Mouse (Mus musculus) heart, adult 11 months (tissue): ENCODE results near the gene Ppp2r1b.
"Not testable (repeated sequence)": the region's sequence is repeated elsewhere in the genome, so short reads cannot be mapped to it uniquely, and the experiment has no call there.

ENCODE experiments used
- DNase-seq: peaks from one replicate; pipeline ENCODE4 v3.0.0; 2022

Ppp2r1b gene

DNA sequence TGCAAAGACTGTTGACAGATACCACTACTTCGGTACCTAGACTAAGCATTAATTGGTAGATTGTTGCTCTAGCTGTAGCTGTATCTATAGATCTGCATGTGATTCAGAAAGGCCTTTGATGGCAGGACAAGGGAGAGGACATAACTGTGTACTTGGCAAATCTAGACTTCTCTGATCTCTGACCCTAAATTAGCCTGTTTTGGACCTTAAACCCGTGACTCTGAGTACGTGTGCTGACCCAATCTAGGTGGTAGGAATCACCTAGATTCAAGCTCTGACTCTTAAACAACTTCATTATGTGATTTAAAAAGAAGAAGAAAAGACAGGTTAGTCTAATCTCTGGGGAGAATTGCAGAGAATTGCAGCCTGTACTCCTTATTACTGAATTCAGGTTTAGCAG lies at the start of gene Ppp2r1b:
Gene Ppp2r1b (plus strand): TSS at position 221 of the 400 bp plus-strand sequence.
- no peak for DNase-seq

GRCm38 (mm10) chr9:50796776-50797175 lies 48.3 kb upstream of the Ppp2r1b start:
- DNase-seq, result no peak

DNA sequence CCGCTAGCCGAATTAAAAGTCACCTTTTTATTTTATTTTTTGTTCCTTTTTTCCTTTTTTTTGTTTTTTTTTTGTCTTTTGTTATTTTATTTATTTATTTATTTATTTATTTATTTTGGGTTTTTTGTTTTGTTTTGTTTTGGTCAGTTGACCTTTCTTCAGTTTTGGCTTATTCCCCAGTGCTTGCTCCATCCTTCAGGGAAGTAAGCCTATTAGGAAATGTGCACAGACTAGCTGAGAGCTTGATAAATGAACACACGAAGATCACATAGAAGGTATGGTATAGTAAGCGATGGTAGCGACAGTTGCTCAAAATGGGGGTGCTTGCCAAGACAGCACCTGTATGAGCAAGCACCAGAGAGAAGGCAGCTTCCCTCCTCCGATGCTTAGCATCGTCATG lies 47.5 kb upstream of the Ppp2r1b start:
- DNase-seq, result no peak

DNA sequence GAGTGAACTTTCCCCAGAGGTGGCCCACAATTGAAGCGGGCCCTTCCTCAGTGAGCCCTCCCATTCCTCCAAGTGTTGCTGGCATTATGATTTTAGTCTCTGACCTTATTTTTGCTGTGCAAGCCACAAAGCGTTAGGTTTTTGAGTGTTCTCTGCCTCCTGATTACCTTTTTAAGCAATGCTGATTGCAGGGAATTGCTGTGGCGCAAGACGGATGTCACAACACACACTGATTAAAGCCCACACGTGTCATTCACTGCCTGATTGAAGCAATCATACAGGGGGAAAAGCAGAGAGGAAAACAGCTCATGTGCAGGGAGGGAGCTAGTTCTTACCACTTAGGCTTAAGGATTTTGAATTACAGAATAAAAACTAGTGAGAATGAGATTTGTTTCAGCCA lies 46.7 kb upstream of the Ppp2r1b start:
- DNase-seq, result no peak

GRCm38 (mm10) chr9:50800985-50801384 lies 44.1 kb upstream of the Ppp2r1b start:
- DNase-seq, result peak; percentile 81

- peak; percentile 90 for DNase-seq
Measured at GRCm38 (mm10) chr9:50803055-50803671, 41.9 kb upstream of the Ppp2r1b start.

GRCm38 (mm10) chr9:50808471-50808870 lies 36.6 kb upstream of the Ppp2r1b start:
- no peak for DNase-seq

DNA sequence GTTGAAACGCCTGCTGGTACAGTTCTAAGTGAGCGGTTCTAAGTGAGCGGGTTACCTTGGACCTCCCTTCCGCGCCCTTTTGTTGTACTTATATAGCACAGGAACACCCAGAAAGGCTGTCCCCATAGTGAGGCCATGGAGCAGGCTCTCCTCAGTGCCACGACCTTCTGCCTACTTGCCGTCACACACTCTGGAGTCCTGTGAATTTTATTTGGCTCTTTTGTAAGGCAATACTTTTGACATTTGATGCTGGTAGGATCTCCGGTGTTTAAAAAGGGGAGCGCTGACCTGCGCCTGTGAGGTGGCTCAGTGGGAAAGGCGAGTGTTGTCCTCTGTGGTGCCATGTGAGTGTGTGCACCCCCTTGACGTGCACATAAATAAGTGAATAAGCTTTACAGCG lies 36.0 kb upstream of the Ppp2r1b start:
- peak; percentile 83 for DNase-seq

GRCm38 (mm10) chr9:50811187-50811586 lies 33.9 kb upstream of the Ppp2r1b start:
- peak; percentile 34 for DNase-seq

DNA sequence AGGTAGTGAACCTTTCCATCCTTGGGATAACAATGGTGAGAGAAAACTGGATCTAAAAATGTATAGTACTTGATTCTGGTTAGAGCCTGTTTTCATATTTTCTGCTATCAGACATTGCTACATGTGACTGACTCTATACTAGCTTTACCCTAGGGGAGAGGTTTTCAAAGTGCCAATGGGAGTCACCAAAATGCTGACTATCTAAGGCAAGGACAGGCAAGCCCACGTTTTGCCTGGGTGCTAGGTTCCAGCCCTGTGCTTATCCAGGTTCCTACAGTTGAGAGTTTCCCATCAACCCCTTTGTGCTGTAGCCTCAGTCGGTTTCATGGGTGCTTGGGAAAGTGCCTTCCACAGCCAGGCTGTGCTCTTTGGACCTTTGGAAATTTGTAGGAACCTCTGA lies 33.4 kb upstream of the Ppp2r1b start:
- DNase-seq, result no peak

DNA sequence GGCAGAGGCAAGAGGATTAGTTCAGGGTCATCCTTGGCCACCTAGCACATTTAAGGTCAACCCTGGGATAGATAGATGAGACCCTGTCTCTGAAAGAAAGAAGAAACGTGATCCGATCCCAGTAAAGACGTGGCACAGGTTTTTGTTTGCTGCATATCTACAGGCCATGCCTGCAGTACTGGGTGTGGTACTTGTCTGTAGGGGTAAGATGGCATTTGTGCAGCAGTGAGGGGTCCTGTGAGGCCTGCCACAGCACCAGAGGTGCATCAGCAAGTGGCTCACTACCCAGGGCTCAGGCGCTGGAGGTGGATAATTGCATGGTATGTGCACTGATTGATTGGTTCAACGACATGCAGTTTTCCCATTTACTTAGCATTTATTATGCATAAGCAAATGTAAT lies 31.3 kb upstream of the Ppp2r1b start:
- no peak for DNase-seq

DNA sequence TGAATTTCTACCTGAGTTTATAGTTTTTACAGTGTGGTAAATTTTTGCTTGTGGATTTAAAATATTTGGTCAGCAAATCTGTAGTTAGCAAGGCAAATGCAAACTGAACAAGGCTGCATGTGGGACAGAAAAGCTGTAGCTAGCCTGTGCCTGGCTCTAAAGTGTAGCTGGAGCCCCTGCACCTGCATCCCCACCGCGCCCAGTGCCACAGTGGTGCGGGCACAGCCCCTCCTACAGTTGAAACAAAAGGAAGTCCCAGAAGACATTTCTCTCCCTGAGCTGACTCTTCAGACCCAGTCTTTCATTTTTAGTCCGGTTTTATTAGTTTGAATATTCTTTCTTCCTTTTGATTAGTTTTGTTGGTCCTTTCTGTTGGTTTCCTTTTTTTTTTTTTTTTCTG lies 29.4 kb upstream of the Ppp2r1b start:
- peak; percentile 29 for DNase-seq

DNA sequence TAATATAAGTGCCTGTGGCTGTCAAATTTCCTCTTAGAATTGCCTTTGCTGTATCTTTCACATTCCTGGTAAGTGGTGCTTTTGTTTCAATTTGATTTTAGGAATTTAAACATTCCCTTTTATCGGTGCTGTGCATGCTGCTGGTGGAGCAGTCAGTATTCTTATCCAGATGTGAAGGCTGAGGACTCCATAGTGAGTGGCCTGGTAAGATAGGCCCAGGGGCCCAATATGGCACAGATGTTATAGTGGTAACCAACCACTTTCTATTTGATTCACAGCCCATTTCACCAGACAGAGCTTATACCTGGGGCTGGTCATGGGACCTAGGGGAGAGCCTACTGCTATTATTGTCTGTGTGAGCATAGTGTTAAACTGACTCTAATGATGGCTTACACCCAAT lies 28.6 kb upstream of the Ppp2r1b start:
- peak; percentile 29 for DNase-seq

GRCm38 (mm10) chr9:50818050-50818449 lies 27.1 kb upstream of the Ppp2r1b start:
- DNase-seq, result peak; percentile 28

DNA sequence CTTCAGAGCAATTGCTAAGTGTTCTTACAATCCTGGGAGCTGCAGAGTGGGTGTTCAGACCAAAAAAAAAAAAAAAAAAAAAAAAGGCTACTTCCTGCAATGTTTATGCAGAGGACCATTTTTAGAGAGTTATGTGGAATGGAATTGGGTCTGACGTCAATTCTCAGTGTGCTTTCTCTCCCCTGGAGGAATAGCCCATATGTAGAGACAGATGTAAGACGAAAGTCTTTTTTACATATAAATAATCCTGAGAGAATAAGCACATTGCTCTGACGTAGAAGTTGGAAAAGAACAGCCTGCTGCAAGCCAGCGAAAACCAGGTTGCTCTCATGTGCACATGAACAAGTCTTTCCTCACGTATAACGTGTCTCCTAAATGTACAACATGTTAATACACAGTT lies 25.4 kb upstream of the Ppp2r1b start:
- DNase-seq, result no peak

- no peak for DNase-seq
Measured at GRCm38 (mm10) chr9:50821651-50822050, 23.4 kb upstream of the Ppp2r1b start.

DNA sequence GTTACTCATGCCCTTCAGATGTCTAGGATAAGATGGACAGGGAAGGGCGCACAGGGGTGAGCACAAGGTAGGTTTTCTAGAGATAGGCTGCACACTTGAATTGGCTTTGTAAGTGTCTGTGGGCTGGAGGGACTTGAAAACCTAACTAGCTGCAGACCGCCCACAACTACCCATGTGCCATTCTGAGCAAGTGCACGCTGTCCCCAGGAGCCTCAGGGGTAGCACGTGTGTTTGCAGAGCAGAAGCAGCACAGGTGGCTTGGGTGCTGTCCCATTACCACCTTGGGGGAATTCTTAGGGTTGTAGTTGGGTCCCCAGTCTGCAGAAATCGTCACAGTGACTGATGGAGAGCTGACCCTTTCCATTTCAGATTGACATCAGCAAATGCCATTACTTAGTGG lies 22.9 kb upstream of the Ppp2r1b start:
- no peak for DNase-seq

DNA sequence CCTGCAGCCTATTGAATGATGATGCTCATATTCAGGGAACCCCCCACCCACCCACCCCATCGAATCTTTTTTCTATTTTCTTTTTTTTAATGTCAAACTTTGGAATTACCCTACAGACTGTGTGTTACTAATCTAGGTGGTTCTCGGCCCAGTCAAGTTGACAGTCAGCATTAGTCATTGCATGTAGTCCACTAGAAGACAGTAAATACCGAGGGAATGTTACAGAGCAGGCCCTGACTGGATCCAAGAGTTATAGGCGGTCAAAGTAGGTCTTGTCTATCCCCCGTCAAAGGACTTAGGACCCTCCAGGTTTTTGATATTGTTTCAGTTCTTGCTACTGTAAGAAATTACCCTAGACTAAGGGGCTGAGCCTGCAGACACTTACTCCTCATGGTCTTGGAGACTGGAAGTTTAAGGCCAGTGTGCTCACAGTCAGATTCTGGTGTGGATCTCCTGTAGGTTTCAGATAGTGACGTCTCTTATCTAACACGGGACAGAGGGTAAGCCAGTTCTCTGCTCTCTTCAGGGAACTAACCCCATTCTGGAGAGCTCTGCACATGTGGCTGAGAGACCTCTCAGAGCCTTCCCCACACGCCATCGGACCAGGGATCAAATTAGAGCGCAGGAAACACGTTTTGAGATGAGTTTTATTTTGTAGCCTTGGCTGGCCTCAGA lies 21.2 kb upstream of the Ppp2r1b start:
- DNase-seq, result peak; percentile 61

GRCm38 (mm10) chr9:50831514-50831913 lies 13.6 kb upstream of the Ppp2r1b start:
- DNase-seq, result peak; percentile 81

DNA sequence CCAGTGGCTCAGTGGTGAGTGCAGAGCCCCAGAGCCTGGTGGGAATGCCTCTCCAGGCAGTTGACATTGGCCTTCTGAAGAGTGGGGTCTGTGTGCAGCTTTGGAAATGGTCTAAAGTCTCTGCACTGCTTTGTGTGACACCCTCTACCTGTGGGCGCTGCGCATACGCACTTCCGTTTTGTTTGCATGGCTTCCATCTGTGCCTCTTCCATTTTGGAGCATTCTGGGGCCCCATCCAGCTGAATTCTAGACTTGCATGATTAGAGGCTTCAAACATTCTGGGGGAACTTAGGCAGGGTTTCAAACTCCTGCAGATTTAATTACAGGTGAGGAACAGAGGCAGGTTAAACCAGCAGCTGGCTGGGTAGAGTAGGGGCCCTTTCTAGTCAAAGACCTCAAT lies 12.9 kb upstream of the Ppp2r1b start:
- no peak for DNase-seq

DNA sequence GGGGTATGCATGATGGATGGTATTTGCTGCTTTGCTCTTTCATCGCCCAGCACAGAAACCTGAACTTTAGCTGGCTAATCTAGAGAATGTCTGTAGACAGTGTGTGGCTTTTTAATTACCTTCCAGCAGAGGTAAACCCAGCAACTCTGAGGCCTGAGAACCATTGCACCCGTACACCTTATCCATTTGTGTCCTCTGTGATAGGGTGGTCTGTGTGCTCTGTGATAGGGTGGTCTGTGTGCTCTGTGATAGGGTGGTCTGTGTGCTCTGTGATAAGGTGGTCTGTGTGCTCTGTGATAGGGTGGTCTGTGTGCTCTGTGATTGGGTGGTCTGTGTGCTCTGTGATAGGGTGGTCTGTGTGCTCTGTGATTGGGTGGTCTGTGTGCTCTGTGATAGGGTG lies 12.5 kb upstream of the Ppp2r1b start:
- DNase-seq, result not testable (repeated sequence)

DNA sequence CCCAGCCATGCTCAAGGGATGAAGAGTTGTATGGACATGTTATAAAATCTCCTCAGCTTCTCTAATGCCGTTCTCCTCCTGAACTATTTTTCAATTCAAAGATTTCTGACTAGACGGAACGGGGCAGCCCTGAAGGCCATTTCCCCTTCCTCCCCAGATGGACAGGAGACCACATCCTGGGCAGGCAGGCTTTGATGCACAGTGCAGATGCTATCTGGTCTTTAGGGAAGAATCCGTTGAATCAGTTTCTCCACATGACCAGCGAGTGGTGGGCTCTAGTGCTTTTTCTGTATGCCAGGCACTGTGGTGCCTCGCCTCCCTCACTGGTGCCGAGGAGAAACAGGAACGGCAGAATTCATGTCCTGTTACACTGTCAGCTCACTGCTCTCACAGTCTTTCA lies 11.3 kb upstream of the Ppp2r1b start:
- DNase-seq, result no peak

DNA sequence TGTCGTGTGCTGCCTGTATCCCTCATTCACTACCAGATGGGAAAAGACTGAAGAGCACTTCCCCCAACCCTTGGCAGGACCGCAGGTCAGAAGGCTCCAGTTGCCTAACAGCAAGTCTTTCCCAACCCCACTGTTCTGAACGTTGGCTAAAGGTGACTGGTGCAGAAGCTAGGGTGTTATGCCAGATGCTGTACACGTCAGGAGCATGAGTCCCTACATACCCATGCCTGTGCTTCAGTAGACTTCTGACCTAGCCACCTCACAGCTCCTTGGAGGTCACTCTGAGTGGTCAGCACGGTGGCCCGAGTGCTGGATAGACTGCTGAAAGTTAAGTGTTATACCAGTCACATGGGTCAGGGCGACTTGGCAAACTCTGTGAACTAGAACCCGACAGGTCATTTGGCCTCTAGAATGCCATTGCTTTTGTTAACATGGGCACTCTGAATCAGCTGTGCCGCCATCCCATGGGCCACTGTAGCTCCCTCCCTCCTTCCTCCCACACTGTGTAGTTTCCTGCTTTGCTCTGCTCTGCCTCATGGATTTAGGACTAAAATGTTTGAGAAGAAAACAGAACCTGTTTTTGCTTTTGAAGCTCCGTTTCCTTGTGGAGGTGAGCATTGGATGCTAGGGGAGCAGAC lies 9.9 kb upstream of the Ppp2r1b start:
- DNase-seq, result peak; percentile 90

DNA sequence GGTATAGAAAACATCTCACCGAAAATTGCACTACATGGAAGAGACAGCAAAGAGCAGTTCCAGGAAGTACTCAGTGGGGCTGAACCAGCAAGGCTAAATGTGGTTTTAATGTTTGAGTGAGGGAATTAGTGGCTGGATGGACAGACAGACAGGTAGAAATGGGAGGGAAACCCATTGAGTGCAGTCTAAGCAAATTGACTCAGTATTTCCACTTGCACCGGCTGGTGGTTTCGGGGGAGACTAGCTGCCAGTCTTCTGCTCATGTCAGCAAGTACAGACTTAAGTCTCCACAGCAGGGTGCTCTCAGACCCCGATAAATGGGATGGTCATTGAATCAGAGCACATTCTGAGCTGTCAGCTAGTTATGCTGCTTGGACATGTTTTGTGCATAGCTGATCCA lies 9.0 kb upstream of the Ppp2r1b start:
- no peak for DNase-seq
